Mouse (Mus musculus): ENCODE measurements around the gene Gm17720. TPM values are rescaled to one million over a fixed set of nuclear protein-coding genes. Genes with fewer than 3 reads are reported as not detected.

The Gm17720 gene
- total and polyA plus RNA-seq, 2 experiments from 2014 or later, result not detected

- peak; percentile 64 for TF ChIP-seq CTCF (IDR thresholded peaks at IDR 0.05; ENCODE audit: low read depth)
- Histone ChIP-seq H3K27me3 (ENCODE audit: insufficient read depth, low read length) (no peaks in the 10 kb centered on the region), H3K4me1 (ENCODE audit: insufficient read depth) (no peaks in the 10 kb centered on the region), H3K36me3 (ENCODE audit: insufficient read depth) (no peaks in the 10 kb centered on the region), H3K27ac (ENCODE audit: low read depth, low read length) (no peak overlapping the region), H3K4me3 (ENCODE audit: low read depth, low read length) (no peak overlapping the region), H3K9me3 (ENCODE audit: low read length) (no peaks in the 10 kb centered on the region), H3K4me2 (ENCODE audit: low read depth) (no peak overlapping the region), H3K9ac (no peak overlapping the region)
- DNase-seq (peak; percentile 25), ATAC-seq (no peak)
- 39% methylated on average over 6 of the region's 6 CpGs for WGBS
Measured at GRCm38 (mm10) chr8:110119715-110120114, 17.2 kb upstream of the Gm17720 start.

- TF ChIP-seq CTCF (IDR thresholded peaks at IDR 0.05; ENCODE audit: low read depth), result no peak
- Histone ChIP-seq H3K4me2 (ENCODE audit: low read depth) (no peak overlapping the region), H3K27ac (ENCODE audit: low read depth, low read length) (no peak overlapping the region), H3K4me3 (ENCODE audit: low read depth, low read length) (no peak overlapping the region), H3K27me3 (ENCODE audit: insufficient read depth, low read length) (no peaks in the 10 kb centered on the region), H3K9me3 (ENCODE audit: low read length) (no peaks in the 10 kb centered on the region), H3K4me1 (ENCODE audit: insufficient read depth) (no peaks in the 10 kb centered on the region), H3K36me3 (ENCODE audit: insufficient read depth) (no peaks in the 10 kb centered on the region), H3K9ac (no peak overlapping the region)
- WGBS, result 90% methylated on average over 15 of the region's 15 CpGs
- ATAC-seq (no peak), DNase-seq (no peak)
Measured at GRCm38 (mm10) chr8:110101676-110102075, 877 bp downstream of the Gm17720 start.

- no peaks in the 10 kb centered on the region for H3K36me3 ChIP-seq (ENCODE audit: insufficient read depth)
- ATAC-seq (no peak), DNase-seq (no peak)
- 88% methylated on average over 12 of the region's 12 CpGs for WGBS
- H3K4me3 ChIP-seq (ENCODE audit: low read depth, low read length), result no peak within 1 kb of the TSS
- no peaks in the 10 kb centered on the region for H3K9me3 ChIP-seq (ENCODE audit: low read length)
- H3K4me1 ChIP-seq (ENCODE audit: insufficient read depth), result no peaks in the 10 kb centered on the region
- H3K27ac ChIP-seq (ENCODE audit: low read depth, low read length), result no peak within 1 kb of the TSS
- TF ChIP-seq CTCF (IDR thresholded peaks at IDR 0.05; ENCODE audit: low read depth), result no peak
- no peaks in the 10 kb centered on the region for H3K27me3 ChIP-seq (ENCODE audit: insufficient read depth, low read length)
- no peak within 1 kb of the TSS for H3K4me2 ChIP-seq (ENCODE audit: low read depth)
- no peak within 1 kb of the TSS for H3K9ac ChIP-seq
Measured at GRCm38 (mm10) chr8:110100907-110101306, 1.6 kb downstream of the Gm17720 start, which contains the start of gene Gm21964. Gene Gm21964 (plus strand): TSS chr8:110101207.

GRCm38 (mm10) chr8:110091869-110092268 is 10.7 kb downstream of the Gm17720 start:
- Histone ChIP-seq H3K9ac (no peak overlapping the region), H3K36me3 (ENCODE audit: insufficient read depth) (peaks cover 35% of the 10 kb centered on the region), H3K4me3 (ENCODE audit: low read depth, low read length) (no peak overlapping the region), H3K9me3 (ENCODE audit: low read length) (peaks cover 8% of the 10 kb centered on the region; the same call in 1 of the 2 replicates), H3K4me1 (ENCODE audit: insufficient read depth) (no peaks in the 10 kb centered on the region), H3K27ac (ENCODE audit: low read depth, low read length) (no peak overlapping the region), H3K27me3 (ENCODE audit: insufficient read depth, low read length) (no peaks in the 10 kb centered on the region), H3K4me2 (ENCODE audit: low read depth) (no peak overlapping the region)
- peak; percentile 41 for DNase-seq
- no peak for TF ChIP-seq CTCF (IDR thresholded peaks at IDR 0.05; ENCODE audit: low read depth)
- 43% methylated on average over 1 of the region's 1 CpGs for whole genome bisulfite sequencing
- no peak for ATAC-seq

- Histone ChIP-seq H3K36me3 (ENCODE audit: insufficient read depth) (peaks cover 51% of the 10 kb centered on the region), H3K4me1 (ENCODE audit: insufficient read depth) (peaks cover 8% of the 10 kb centered on the region; the same call in 1 of the 2 replicates), H3K4me2 (ENCODE audit: low read depth) (no peak overlapping the region), H3K9ac (no peak overlapping the region), H3K27me3 (ENCODE audit: insufficient read depth, low read length) (no peaks in the 10 kb centered on the region), H3K9me3 (ENCODE audit: low read length) (peaks cover 5% of the 10 kb centered on the region; the same call in 1 of the 2 replicates), H3K27ac (ENCODE audit: low read depth, low read length) (no peak overlapping the region), H3K4me3 (ENCODE audit: low read depth, low read length) (no peak overlapping the region)
- TF ChIP-seq CTCF (IDR thresholded peaks at IDR 0.05; ENCODE audit: low read depth), result no peak
- DNase-seq, result no peak
- whole genome bisulfite sequencing, result 79% methylated on average over 11 of the region's 11 CpGs
- ATAC-seq, result no peak
Measured at GRCm38 (mm10) chr8:110082416-110083105, 20.0 kb downstream of the Gm17720 start.

GRCm38 (mm10) chr8:110079282-110080221 is 23.0 kb downstream of the Gm17720 start, which contains the start of gene Zfp612:
Gene Zfp612 (plus strand): TSS chr8:110079746.
- DNase-seq, result peak; percentile 80
- Histone ChIP-seq H3K27ac (ENCODE audit: low read depth, low read length) (peak within 1 kb of the TSS; percentile 57; the same call in 1 of the 2 replicates), H3K27me3 (ENCODE audit: insufficient read depth, low read length) (no peaks in the 10 kb centered on the region), H3K4me2 (ENCODE audit: low read depth) (peak within 1 kb of the TSS; percentile 90), H3K9ac (peak within 1 kb of the TSS; percentile 78), H3K9me3 (ENCODE audit: low read length) (no peaks in the 10 kb centered on the region), H3K4me3 (ENCODE audit: low read depth, low read length) (peak within 1 kb of the TSS; percentile 64), H3K36me3 (ENCODE audit: insufficient read depth) (peaks cover 23% of the 10 kb centered on the region; the same call in 1 of the 2 replicates), H3K4me1 (ENCODE audit: insufficient read depth) (peaks cover 8% of the 10 kb centered on the region; the same call in 1 of the 2 replicates)
- WGBS, result 8% methylated on average over 54 of the region's 54 CpGs
- TF ChIP-seq CTCF (IDR thresholded peaks at IDR 0.05; ENCODE audit: low read depth), result peak; percentile 6; the same call in 1 of the 2 replicates
- peak; percentile 95 for ATAC-seq

Measured in forebrain, postnatal 0 days (tissue).